Mouse (Mus musculus) frontal cortex, postnatal 10 days (tissue): ENCODE measurements at regions not wholly inside any gene's neighbourhood (a gene's known extent, or its start where the extent isn't known, plus 50 kb on each side); places are given as distances from the start of the nearest gene placed in this dataset.
A peak's percentile ranks its signal among the peaks of the same experiment; 100 is the strongest.
"Not testable (repeated sequence)": the region's sequence is repeated elsewhere in the genome, so short reads cannot be mapped to it uniquely, and the experiment has no call there.

Experiments used
- DNase-seq, 2 experiments: peaks; one replicate each; pipeline ENCODE4 v3.0.0; 2022; ENCODE audit warnings: low spot score in 2 of 2, mixed read lengths in 1 of 2

GRCm38 (mm10) chr3:133664914-133665313 lies 120.0 kb upstream of the Tet2 start:
- no peak for DNase-seq

GRCm38 (mm10) chr3:133665425-133666317 lies 120.7 kb upstream of the Tet2 start:
- DNase-seq = no peak

GRCm38 (mm10) chr3:133672742-133673447 lies 128.0 kb upstream of the Tet2 start:
- peak; percentile 14 to 32 for DNase-seq

GRCm38 (mm10) chr3:133677892-133678291 lies 133.0 kb upstream of the Tet2 start:
- no peak for DNase-seq

GRCm38 (mm10) chr3:133679891-133680290 lies 135.0 kb upstream of the Tet2 start:
- DNase-seq = no peak

- DNase-seq = no peak
Measured at GRCm38 (mm10) chr3:133680343-133680742, 135.4 kb upstream of the Tet2 start.

- DNase-seq = no peak
Measured at GRCm38 (mm10) chr3:133680805-133681204, 135.9 kb upstream of the Tet2 start.

- no peak for DNase-seq
Measured at GRCm38 (mm10) chr3:133684196-133684743, 139.3 kb upstream of the Tet2 start.

- DNase-seq = no peak
Measured at GRCm38 (mm10) chr3:133684747-133685146, 139.8 kb upstream of the Tet2 start.

GRCm38 (mm10) chr3:133685393-133685792 lies 140.5 kb upstream of the Tet2 start:
- DNase-seq = no peak

- peak; percentile 20 to 32 for DNase-seq
Measured at GRCm38 (mm10) chr3:133694057-133694456, 149.1 kb upstream of the Tet2 start.

- DNase-seq = no peak
Measured at GRCm38 (mm10) chr3:133696122-133696521, 151.2 kb upstream of the Tet2 start.

GRCm38 (mm10) chr3:133704849-133705248 lies 159.9 kb upstream of the Tet2 start:
- not testable (repeated sequence) for DNase-seq

GRCm38 (mm10) chr3:133711518-133711917 lies 166.6 kb upstream of the Tet2 start:
- DNase-seq = no peak

- DNase-seq = no peak
Measured at GRCm38 (mm10) chr3:133722550-133723290, 177.8 kb upstream of the Tet2 start.

- DNase-seq = no peak
Measured at GRCm38 (mm10) chr3:133726831-133727230, 181.9 kb upstream of the Tet2 start.

GRCm38 (mm10) chr3:133735603-133736002 lies 190.7 kb upstream of the Tet2 start:
- no peak for DNase-seq

- DNase-seq = no peak
Measured at GRCm38 (mm10) chr3:133738936-133739335, 194.0 kb upstream of the Tet2 start.

- DNase-seq = no peak
Measured at GRCm38 (mm10) chr3:133744552-133745118, 199.7 kb upstream of the Tet2 start.

- DNase-seq = no peak
Measured at GRCm38 (mm10) chr3:133748756-133749737, 204.1 kb upstream of the Tet2 start.
